Mouse (Mus musculus) ES-E14 (cell line): ENCODE measurements around the gene Arhgap45. TPM values are rescaled to one million over a fixed set of nuclear protein-coding genes. Genes with fewer than 3 reads are reported as not detected.

Source experiments
- DNase-seq: peaks from one replicate; pipeline ENCODE4 v3.0.0-alpha.2; 2013; ENCODE audit warnings: low read depth, low spot score
- H3K27ac ChIP-seq: 2 replicates; pipeline ENCODE4 v1.5.1; 2012; ENCODE audit warnings: low read depth, mild to moderate bottlenecking, low read length, moderate library complexity, mixed read lengths; ENCODE audit not compliant: poor library complexity, insufficient read depth, severe bottlenecking
- H3K36me3 ChIP-seq: 2 replicates; pipeline ENCODE4 v1.6.1; 2012; ENCODE audit warnings: mild to moderate bottlenecking, low read length, moderate library complexity, mixed read lengths; ENCODE audit not compliant: control insufficient read depth, poor library complexity, insufficient read depth, severe bottlenecking
- H3K4me1 ChIP-seq, 2 experiments: fragments of 150-350 bp in 1 of 2; sonication (generic) in 1 of 2; 2 replicates each; pipeline ENCODE4 v1.6.1; 2012; ENCODE audit warnings: low read length in 2 of 2, mild to moderate bottlenecking in 1 of 2, mixed read lengths in 1 of 2; ENCODE audit not compliant: control insufficient read depth in 2 of 2, insufficient read depth in 2 of 2, poor library complexity in 1 of 2
- H3K4me3 ChIP-seq, 2 experiments: fragments of 150-350 bp in 1 of 2; sonication (generic) in 1 of 2; 2 replicates each; pipeline ENCODE4 v1.5.1; 2012; ENCODE audit warnings: low read length in 2 of 2, low read depth in 1 of 2, mild to moderate bottlenecking in 1 of 2, mixed read lengths in 1 of 2; ENCODE audit not compliant: insufficient read depth in 1 of 2, poor library complexity in 1 of 2, severe bottlenecking in 1 of 2
- H3K9ac ChIP-seq: 2 replicates; pipeline ENCODE4 v1.6.1; 2012; ENCODE audit warnings: low read depth, mild to moderate bottlenecking, low read length, mixed read lengths; ENCODE audit not compliant: poor library complexity, insufficient read depth, severe bottlenecking
- H3K9me3 ChIP-seq: fragments of 150-350 bp; sonication (generic); 2 replicates; pipeline ENCODE4 v1.6.1; 2012; ENCODE audit warnings: low read depth, mild to moderate bottlenecking, low read length; ENCODE audit not compliant: control insufficient read depth, insufficient read depth
- CHD2 ChIP-seq: IDR thresholded peaks from 2 replicates; pipeline ENCODE4 v1.6.1; 2014; ENCODE audit warnings: mild to moderate bottlenecking, low read depth, low read length, inconsistent platforms
- HCFC1 ChIP-seq: IDR thresholded peaks from 2 replicates; pipeline ENCODE4 v1.6.1; 2012; ENCODE audit warnings: low read length, inconsistent platforms, borderline replicate concordance; ENCODE audit not compliant: insufficient read depth
- MAFK ChIP-seq: IDR thresholded peaks from 2 replicates; pipeline ENCODE4 v1.6.1; 2014; ENCODE audit warnings: mild to moderate bottlenecking, low read depth, low read length, inconsistent platforms; ENCODE audit not compliant: insufficient read depth
- ZC3H11A ChIP-seq: IDR thresholded peaks from 2 replicates; pipeline ENCODE4 v1.6.1; 2012; ENCODE audit warnings: low read depth, mild to moderate bottlenecking, inconsistent platforms, low read length, borderline replicate concordance
- ZNF384 ChIP-seq: IDR thresholded peaks from 2 replicates; pipeline ENCODE4 v1.6.1; 2012; ENCODE audit warnings: low read depth, low read length, inconsistent platforms
- in situ Hi-C, 2 experiments: fragments of 600-800 bp; cut with MboI; formaldehyde crosslinking; loops; one replicate each; pipeline ENCODE4 v1.15.1; 2025; ENCODE audit warnings: low sequenced_read_pairs in 2 of 2, inconsistent platforms in 1 of 2; ENCODE audit not compliant: unreplicated experiment in 2 of 2
- total RNA-seq: library from RNA; depleted of rRNA; stranded (reverse); fragments of 300-350 nt; gene quantifications from 2 replicates; pipeline ENCODE4 v1.2.3, GENCODE M21; 2012

The Arhgap45 gene
- total RNA-seq, 1 experiment = 17.0 TPM

GRCm38 (mm10) chr10:80025889-80026288 lies 9.4 kb downstream of the Arhgap45 start:
- in situ Hi-C loops = no loop called here
- Histone ChIP-seq H3K9ac (no peak overlapping the region), H3K36me3 (peaks cover 7% of the 10 kb centered on the region; the same call in 1 of the 2 replicates), H3K4me3 (no peak overlapping the region), H3K27ac (no peak overlapping the region), H3K9me3 (no peaks in the 10 kb centered on the region), H3K4me1 (peaks cover 0 to 43% of the 10 kb centered on the region in 2 experiments; a peak in 2 of 4 replicates)
- DNase-seq = peak; percentile 86
- TF ChIP-seq MAFK (no peak), CHD2 (no peak), ZC3H11A (no peak), HCFC1 (no peak), ZNF384 (no peak)

- H3K4me3 ChIP-seq = no peak overlapping the region
- no peak overlapping the region for H3K27ac ChIP-seq
- TF ChIP-seq HCFC1 (no peak), MAFK (no peak)
- H3K4me1 ChIP-seq = peaks cover 0 to 39% of the 10 kb centered on the region in 2 experiments; a peak in 2 of 4 replicates
- no peaks in the 10 kb centered on the region for H3K9me3 ChIP-seq
- in situ Hi-C loops = no loop called here
- peaks cover 5% of the 10 kb centered on the region; the same call in 1 of the 2 replicates for H3K36me3 ChIP-seq
- DNase-seq = peak; percentile 77
- H3K9ac ChIP-seq = no peak overlapping the region
These were observed 11.4 kb downstream of the Arhgap45 start for GRCm38 (mm10) chr10:80027681-80028520.

GRCm38 (mm10) chr10:80028521-80028846 lies 12.0 kb downstream of the Arhgap45 start:
- in situ Hi-C loops = no loop called here
- TF ChIP-seq MAFK (no peak), ZNF384 (no peak), CHD2 (no peak), HCFC1 (no peak), ZC3H11A (no peak)
- Histone ChIP-seq H3K36me3 (peaks cover 5% of the 10 kb centered on the region; the same call in 1 of the 2 replicates), H3K4me1 (peaks cover 0 to 42% of the 10 kb centered on the region in 2 experiments; a peak in 2 of 4 replicates), H3K9ac (no peak overlapping the region), H3K9me3 (no peaks in the 10 kb centered on the region), H3K27ac (no peak overlapping the region), H3K4me3 (no peak overlapping the region)
- DNase-seq = no peak

- no peak for DNase-seq
- Histone ChIP-seq H3K4me1 (peaks cover 6 to 37% of the 10 kb centered on the region in 2 experiments), H3K36me3 (peaks cover 10% of the 10 kb centered on the region; the same call in 1 of the 2 replicates), H3K9ac (no peak overlapping the region), H3K9me3 (no peaks in the 10 kb centered on the region), H3K27ac (no peak overlapping the region), H3K4me3 (no peak overlapping the region)
- in situ Hi-C loops = no loop called here
- TF ChIP-seq CHD2 (no peak), ZC3H11A (no peak), ZNF384 (no peak), HCFC1 (no peak), MAFK (no peak)
These were observed 13.7 kb downstream of the Arhgap45 start for GRCm38 (mm10) chr10:80030191-80030590.

- TF ChIP-seq ZNF384 (no peak), HCFC1 (no peak), MAFK (no peak), CHD2 (no peak), ZC3H11A (no peak)
- Histone ChIP-seq H3K4me1 (peaks cover 6 to 34% of the 10 kb centered on the region in 2 experiments), H3K9me3 (no peaks in the 10 kb centered on the region), H3K36me3 (peaks cover 15% of the 10 kb centered on the region), H3K27ac (no peak overlapping the region), H3K9ac (no peak overlapping the region), H3K4me3 (no peak overlapping the region)
- DNase-seq = no peak
- in situ Hi-C loops = no loop called here
These were observed 14.3 kb downstream of the Arhgap45 start for GRCm38 (mm10) chr10:80030736-80031135.
